Mouse (Mus musculus) embryonic facial prominence, embryonic 14.5 days (tissue): ENCODE measurements around the gene Usp24. TPM values are rescaled to one million over a fixed set of nuclear protein-coding genes. Genes with fewer than 3 reads are reported as not detected.

ENCODE experiments used
- polyA plus RNA-seq: library from polyadenylated mRNA; unstranded; fragments of >200 nt; fragmentation: Nextera tagmentation; extraction: Ambion mirVana; gene quantifications from 2 replicates; pipeline ENCODE4 v1.2.1, GENCODE M21; 2014

Usp24 gene
- polyA plus RNA-seq, 1 experiment from 2014 or later: 10.7 TPM

Other genes with a start within 250 kb of the Usp24 start
- gene Pcsk9, start 148.1 kb downstream of the Usp24 start, polyA plus RNA-seq: 4.5 and 4.9 TPM in 2 replicates
- 0.15 TPM in 1 of 2 replicates, not detected in the other for gene Bsnd, start 176.1 kb downstream of the Usp24 start, polyA plus RNA-seq
- gene Dhcr24, start 244.8 kb downstream of the Usp24 start, polyA plus RNA-seq: 14.8 and 17.9 TPM in 2 replicates